7 mouse cellular contexts compared by ENCODE assay signal in the genomic region with DNA sequence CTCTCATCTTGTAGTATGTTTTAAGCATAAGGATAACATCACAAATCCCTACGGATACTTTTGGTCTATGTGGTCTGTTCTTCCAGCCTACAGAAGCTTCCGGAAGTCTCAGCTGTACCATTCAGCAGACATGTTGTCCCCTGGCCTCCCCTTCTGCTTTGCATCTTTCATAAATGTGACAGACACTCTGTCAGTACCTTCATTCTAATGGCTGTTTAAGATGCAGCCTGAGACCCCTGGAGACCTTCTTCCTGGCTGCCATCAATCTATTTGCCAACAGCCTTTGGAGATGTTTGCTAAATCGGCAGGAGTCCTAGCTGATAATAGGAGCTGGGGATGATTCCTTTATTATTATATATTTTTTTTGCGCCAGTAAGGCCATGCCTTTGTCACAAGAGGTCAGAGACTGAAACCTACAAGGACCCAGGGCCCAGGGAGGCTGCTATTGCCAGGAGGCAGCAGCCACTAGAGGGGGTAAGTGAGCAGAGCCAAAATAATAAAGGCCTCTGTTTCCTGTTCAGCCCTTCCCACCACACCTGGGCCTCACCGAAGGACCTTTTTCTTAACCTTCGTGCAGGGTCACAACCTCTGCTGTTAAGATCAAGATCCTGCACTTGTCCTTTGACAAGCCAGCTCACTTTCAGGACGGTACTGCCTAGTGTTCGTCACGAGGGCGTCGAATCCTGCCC. TPM values are rescaled to one million over a fixed set of nuclear protein-coding genes. Genes with fewer than 3 reads are reported as not detected.
DNase-seq lines count a peak whose midpoint lies in the region; ATAC-seq lines count a peak whose summit lies in the region.

No protein-coding gene starts in this region.

- ATAC-seq in neural tube, embryonic 15.5 days (ENCODE audit: low FRiP score), result no peak
- peak; percentile 75 for ATAC-seq in hindbrain, embryonic 11.5 days (ENCODE audit: low FRiP score)
- ATAC-seq in midbrain, embryonic 13.5 days, result no peak

- no peaks in the 10 kb centered on the region for H3K36me3 ChIP-seq in neural tube, embryonic 15.5 days
- no peaks in the 10 kb centered on the region for H3K36me3 ChIP-seq in hindbrain, embryonic 11.5 days (ENCODE audit: control insufficient read depth, insufficient read depth, low read length)
- no peaks in the 10 kb centered on the region for H3K36me3 ChIP-seq in midbrain, embryonic 13.5 days

- peaks cover 8% of the 10 kb centered on the region; the same call in 1 of the 2 replicates for H3K4me1 ChIP-seq in neural tube, embryonic 15.5 days
- H3K4me1 ChIP-seq in hindbrain, embryonic 11.5 days (replicated peaks; ENCODE audit: control insufficient read depth, insufficient read depth, low read length), result no peaks in the 10 kb centered on the region
- peaks cover 9% of the 10 kb centered on the region; the same call in 1 of the 2 replicates for H3K4me1 ChIP-seq in midbrain, embryonic 13.5 days (replicated peaks)

- H3K27ac ChIP-seq in neural tube, embryonic 15.5 days (replicated peaks), result no peak overlapping the region
- no peak overlapping the region for H3K27ac ChIP-seq in hindbrain, embryonic 11.5 days (ENCODE audit: low read depth, low read length)
- H3K27ac ChIP-seq in midbrain, embryonic 13.5 days, result peak overlapping the region; percentile 54; the same call in 1 of the 2 replicates

- no peak overlapping the region for H3K4me2 ChIP-seq in neural tube, embryonic 15.5 days
- no peak overlapping the region for H3K4me2 ChIP-seq in hindbrain, embryonic 11.5 days (replicated peaks; ENCODE audit: low read depth, low read length)
- no peak overlapping the region for H3K4me2 ChIP-seq in midbrain, embryonic 13.5 days (replicated peaks)

- H3K4me3 ChIP-seq in neural tube, embryonic 15.5 days (replicated peaks), result no peak overlapping the region
- H3K4me3 ChIP-seq in hindbrain, embryonic 11.5 days (ENCODE audit: low read depth, low read length), result no peak overlapping the region
- no peak overlapping the region for H3K4me3 ChIP-seq in midbrain, embryonic 13.5 days (replicated peaks)

- H3K9me3 ChIP-seq in neural tube, embryonic 15.5 days (replicated peaks), result 0 out of 2 replicates have a peak, but pooled peaks cover 3% of the 10 kb centered on the region
- H3K9me3 ChIP-seq in hindbrain, embryonic 11.5 days (ENCODE audit: control insufficient read depth, low read length), result no peaks in the 10 kb centered on the region
- no peaks in the 10 kb centered on the region for H3K9me3 ChIP-seq in midbrain, embryonic 13.5 days

- 66% methylated on average over 11 of the region's 11 CpGs for WGBS in neural tube, embryonic 15.5 days
- WGBS in hindbrain, embryonic 11.5 days, result 55% methylated on average over 11 of the region's 11 CpGs
- WGBS in midbrain, embryonic 13.5 days, result 67% methylated on average over 11 of the region's 11 CpGs

- H3K9ac ChIP-seq in neural tube, embryonic 15.5 days (replicated peaks), result no peak overlapping the region
- H3K9ac ChIP-seq in hindbrain, embryonic 11.5 days (ENCODE audit: low read depth, low read length), result no peak overlapping the region
- H3K9ac ChIP-seq in midbrain, embryonic 13.5 days (replicated peaks), result no peak overlapping the region

- peak; percentile 51 for DNase-seq in neural tube, embryonic 10.5 days (ENCODE audit: extremely low spot score, low spot score)
- peak; percentile 56 to 58 for DNase-seq in adrenal gland, adult 18-20 months (ENCODE audit: low spot score in 2 of 2)
- DNase-seq in hindbrain, embryonic 11.5 days (ENCODE audit: low spot score), result peak; percentile 78
- peak; percentile 19 for DNase-seq in yolk sac, embryonic 10.5 days (ENCODE audit: low spot score)
- no peak for DNase-seq in left cerebral cortex, adult 9 months (ENCODE audit: low spot score in 2 of 2)

- no peaks in the 10 kb centered on the region for H3K27me3 ChIP-seq in neural tube, embryonic 15.5 days (replicated peaks)
- 0 out of 2 replicates have a peak, but pooled peaks cover 2% of the 10 kb centered on the region for H3K27me3 ChIP-seq in hindbrain, embryonic 11.5 days (ENCODE audit: control insufficient read depth, insufficient read depth, low read length)
- no peaks in the 10 kb centered on the region for H3K27me3 ChIP-seq in midbrain, embryonic 13.5 days

RNA-seq across cellular contexts. Expression of gene Dusp27, which starts 24.7 kb away (rescaled TPM):
- polyA plus RNA-seq in neural tube, embryonic 15.5 days (2015; fragmentation: Nextera tagmentation; extraction: Ambion mirVana), result 1.00 and 1.5 TPM in 2 replicates
- not detected for total RNA-seq in adrenal gland, adult 18-20 months (2021)
- polyA plus RNA-seq in hindbrain, embryonic 11.5 days (2014; fragmentation: Nextera tagmentation; extraction: Ambion mirVana), result 2.0 and 2.2 TPM in 2 replicates
- polyA plus RNA-seq in midbrain, embryonic 13.5 days (2015; fragmentation: Nextera tagmentation; extraction: Ambion mirVana), result 1.2 and 1.3 TPM in 2 replicates

RNA-seq across cellular contexts. Expression of gene Gpa33, which starts 27.0 kb away (rescaled TPM):
- polyA plus RNA-seq in neural tube, embryonic 15.5 days (2015; fragmentation: Nextera tagmentation; extraction: Ambion mirVana), result 5.2 TPM in 1 of 2 replicates, not detected in the other
- under 1 TPM in 1 of 2 experiments, not detected in 1; 0.17 TPM for total RNA-seq in adrenal gland, adult 18-20 months (2021)
- 0.12 TPM in 1 of 2 replicates, not detected in the other for polyA plus RNA-seq in hindbrain, embryonic 11.5 days (2014; fragmentation: Nextera tagmentation; extraction: Ambion mirVana)
- 0.17 TPM in 1 of 2 replicates, not detected in the other for polyA plus RNA-seq in midbrain, embryonic 13.5 days (2015; fragmentation: Nextera tagmentation; extraction: Ambion mirVana)

Comparison
In these comparisons a context has a peak if more than half of its experiments do, and no peak if none do; other contexts are left out.
1. DNase-seq: peak in neural tube, embryonic 10.5 days (single experiment), adrenal gland, adult 18-20 months (2 of 2), hindbrain, embryonic 11.5 days (single experiment) and yolk sac, embryonic 10.5 days (single experiment); none in left cerebral cortex, adult 9 months (0 of 2).